Comparison of ENCODE assay signal across 13 mouse cellular contexts in the genomic region with DNA sequence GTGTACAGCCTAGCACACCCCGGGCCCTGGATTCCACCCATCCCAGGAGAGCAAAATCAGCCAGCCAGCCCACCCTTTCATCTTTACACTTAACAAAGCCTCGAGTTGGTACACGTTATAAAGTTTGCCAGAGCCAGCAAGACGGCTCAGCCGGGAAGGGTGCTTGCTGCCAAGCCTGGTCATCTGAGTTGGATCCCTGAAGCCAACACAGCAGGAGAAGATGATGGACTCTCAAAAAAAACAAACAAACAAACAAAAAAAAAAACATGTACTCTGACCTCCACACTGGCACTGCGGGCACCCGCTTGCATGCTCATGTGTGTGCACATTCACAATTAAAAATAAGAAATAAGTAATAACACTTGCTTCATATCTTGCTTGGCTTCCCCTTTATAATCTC. TPM values are rescaled to one million over a fixed set of nuclear protein-coding genes. Genes with fewer than 3 reads are reported as not detected.
"Had no signal": no experiment of that assay in that cellular context is flagged by ENCODE, and none has a peak within 500 bp of the region (broad histone marks: within the 10 kb centered on the region; RNA-seq: fewer than 3 reads in every experiment).

No protein-coding gene starts in this region.

- H3K9ac ChIP-seq: midbrain, embryonic 15.5 days; neural tube, embryonic 13.5 days had no signal

- H3K4me3 ChIP-seq: left cerebral cortex, adult 2 months; limb, embryonic 10.5 days; midbrain, embryonic 10.5 days; midbrain, embryonic 15.5 days; neural tube, embryonic 13.5 days had no signal

- DNase-seq: lung, adult 2 months; lung, postnatal 36 days; right cerebral cortex, postnatal 14 days; thymus, postnatal 4 days had no signal

- H3K27ac ChIP-seq: left cerebral cortex, adult 2 months; limb, embryonic 10.5 days; midbrain, embryonic 10.5 days; midbrain, embryonic 15.5 days; neural tube, embryonic 13.5 days had no signal

- H3K9me3 ChIP-seq: limb, embryonic 10.5 days; midbrain, embryonic 10.5 days; midbrain, embryonic 15.5 days; neural tube, embryonic 13.5 days had no signal

- H3K4me1 ChIP-seq: midbrain, embryonic 10.5 days; midbrain, embryonic 15.5 days had no signal

- H3K36me3 ChIP-seq: limb, embryonic 10.5 days; midbrain, embryonic 10.5 days; midbrain, embryonic 15.5 days; neural tube, embryonic 13.5 days had no signal

- H3K4me2 ChIP-seq: midbrain, embryonic 15.5 days; neural tube, embryonic 13.5 days had no signal

- H3K27me3 ChIP-seq: midbrain, embryonic 15.5 days; neural tube, embryonic 13.5 days had no signal

- ATAC-seq: hindbrain, postnatal 0 days; lung, postnatal 0 days; midbrain, embryonic 15.5 days had no signal

RNA-seq across cellular contexts. Expression of gene Fam43b, which starts 54.3 kb away (rescaled TPM):
- total RNA-seq: megakaryocyte progenitor cell, adult 5-6 weeks had no signal
- polyA plus RNA-seq: limb, embryonic 10.5 days; lung, adult 2 months; lung, postnatal 0 days; midbrain, embryonic 10.5 days; stomach, embryonic 16.5 days had no signal
